Mouse (Mus musculus): ENCODE measurements around the gene Edn2. TPM values are rescaled to one million over a fixed set of nuclear protein-coding genes. Genes with fewer than 3 reads are reported as not detected.
A peak's percentile ranks its signal among the peaks of the same experiment; 100 is the strongest.

Gene Edn2
- polyA plus RNA-seq, 1 experiment from 2014 or later, result not detected

DNA sequence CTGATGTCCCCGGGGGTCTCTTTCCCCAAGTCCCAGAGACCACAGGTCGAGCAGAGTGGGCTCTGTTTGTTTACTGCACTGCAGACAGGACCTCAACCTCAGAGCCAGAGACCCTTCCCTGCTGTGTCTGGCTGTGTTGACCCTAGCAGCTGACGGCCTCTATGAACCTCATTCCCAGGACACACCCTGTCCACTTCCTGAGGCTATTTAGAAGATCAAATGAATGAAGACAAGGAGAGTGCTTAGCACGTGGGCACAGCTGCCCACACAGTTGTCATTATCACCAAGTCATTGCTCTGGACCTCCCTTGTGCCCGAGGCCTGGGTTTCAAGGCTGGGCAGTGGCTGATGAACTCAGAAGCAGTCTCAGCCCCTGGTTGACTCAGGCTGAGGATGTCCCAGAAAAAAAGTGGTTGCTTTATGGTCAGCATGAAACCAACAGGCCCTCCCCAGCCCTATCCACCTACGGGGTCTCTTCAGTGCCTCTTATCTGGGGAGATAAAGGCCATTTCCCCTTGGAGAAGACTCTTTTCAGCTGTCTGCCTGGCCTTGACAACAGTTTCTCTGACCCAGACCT lies 10.6 kb upstream of the Edn2 start:
- no peak overlapping the region for H3K4me2 ChIP-seq (ENCODE audit: low read length)
- no peaks in the 10 kb centered on the region for H3K9me3 ChIP-seq (ENCODE audit: control insufficient read depth, low read length)
- ATAC-seq, result no peak
- WGBS, result 63% methylated on average over 6 of the region's 6 CpGs
- H3K4me3 ChIP-seq (ENCODE audit: low read length), result no peak overlapping the region
- no peaks in the 10 kb centered on the region for H3K27me3 ChIP-seq (replicated peaks; ENCODE audit: control insufficient read depth, insufficient read depth, low read length)
- H3K27ac ChIP-seq (ENCODE audit: low read depth, low read length), result no peak overlapping the region
- H3K9ac ChIP-seq (ENCODE audit: low read depth, low read length), result no peak overlapping the region
- no peaks in the 10 kb centered on the region for H3K36me3 ChIP-seq (ENCODE audit: control insufficient read depth, insufficient read depth, low read length)
- H3K4me1 ChIP-seq (ENCODE audit: control insufficient read depth, insufficient read depth, low read depth, low read length), result peaks cover 6% of the 10 kb centered on the region; the same call in 1 of the 2 replicates

DNA sequence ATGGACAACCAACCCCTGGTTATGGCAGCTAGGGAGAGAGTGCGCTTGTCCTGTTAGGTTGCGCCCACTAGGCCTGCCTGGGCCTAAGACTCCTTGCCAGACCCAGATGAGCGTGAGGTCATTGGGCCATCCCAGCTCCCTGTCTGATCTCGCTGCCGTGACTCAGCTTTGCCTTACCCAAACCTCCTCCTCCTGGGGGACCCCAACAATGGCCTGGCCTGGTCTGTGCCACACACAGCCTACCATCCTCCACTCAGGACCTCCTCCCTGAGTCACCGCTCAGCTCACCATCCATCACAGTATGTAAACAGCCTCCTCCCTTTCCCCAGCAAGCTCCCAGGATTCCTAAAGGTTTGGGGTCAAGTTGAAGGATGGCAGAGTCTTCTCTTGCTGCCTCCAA lies 9.1 kb upstream of the Edn2 start:
- ATAC-seq, result no peak
- WGBS, result 78% methylated on average over 6 of the region's 6 CpGs
- no peaks in the 10 kb centered on the region for H3K36me3 ChIP-seq (ENCODE audit: control insufficient read depth, insufficient read depth, low read length)
- H3K9me3 ChIP-seq (ENCODE audit: control insufficient read depth, low read length), result no peaks in the 10 kb centered on the region
- peaks cover 6% of the 10 kb centered on the region; the same call in 1 of the 2 replicates for H3K4me1 ChIP-seq (ENCODE audit: control insufficient read depth, insufficient read depth, low read depth, low read length)
- H3K27me3 ChIP-seq (replicated peaks; ENCODE audit: control insufficient read depth, insufficient read depth, low read length), result no peaks in the 10 kb centered on the region
- H3K4me2 ChIP-seq (ENCODE audit: low read length), result no peak overlapping the region
- no peak overlapping the region for H3K27ac ChIP-seq (ENCODE audit: low read depth, low read length)
- no peak overlapping the region for H3K9ac ChIP-seq (ENCODE audit: low read depth, low read length)
- no peak overlapping the region for H3K4me3 ChIP-seq (ENCODE audit: low read length)

DNA sequence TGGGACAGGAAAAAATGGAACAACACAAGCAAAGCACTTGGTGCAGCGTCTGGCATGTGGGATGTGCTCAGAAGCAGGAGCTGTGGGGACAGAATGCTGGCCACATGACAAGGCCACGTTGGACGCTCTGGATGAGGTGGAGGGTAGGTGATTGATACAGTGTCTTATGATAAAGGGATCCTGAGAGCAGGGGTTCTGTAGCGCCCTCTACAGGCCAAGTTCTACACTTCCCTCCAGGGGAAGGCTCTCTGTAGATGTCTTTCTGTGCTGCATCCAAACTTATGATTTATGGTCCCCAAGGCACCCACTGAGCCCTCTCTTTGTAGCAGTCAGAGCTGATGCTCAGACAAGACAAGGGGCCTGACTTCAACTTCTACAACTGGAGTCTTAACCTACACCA lies 8.4 kb upstream of the Edn2 start:
- no peak overlapping the region for H3K4me3 ChIP-seq (ENCODE audit: low read length)
- 56% methylated on average over 4 of the region's 4 CpGs for WGBS
- no peak for ATAC-seq

DNA sequence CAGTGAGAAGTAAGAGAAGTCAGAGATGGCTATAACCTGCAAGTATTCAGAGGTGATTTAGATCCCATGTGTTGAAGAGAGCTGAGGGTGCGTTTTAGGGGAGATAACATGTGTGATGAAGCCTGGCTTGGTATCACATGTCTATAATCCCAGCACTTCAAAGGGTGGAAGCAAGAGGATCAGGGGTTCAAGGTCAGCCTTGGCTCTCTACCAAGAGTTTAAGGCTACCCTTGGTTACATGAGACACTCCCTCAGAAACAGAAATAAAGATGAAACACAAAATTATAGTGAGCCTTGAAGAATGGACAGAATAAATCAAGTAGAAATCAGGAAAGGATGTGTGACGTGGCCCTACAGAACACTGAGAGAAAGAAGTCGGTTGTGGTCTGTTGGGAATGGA lies 7.3 kb upstream of the Edn2 start:
- Histone ChIP-seq H3K27me3 (replicated peaks; ENCODE audit: control insufficient read depth, insufficient read depth, low read length) (no peaks in the 10 kb centered on the region), H3K4me2 (ENCODE audit: low read length) (no peak overlapping the region)

More for the DNA sequence above, 8.4 kb upstream of the Edn2 start:
- Histone ChIP-seq H3K27ac (ENCODE audit: low read depth, low read length) (no peak overlapping the region), H3K27me3 (replicated peaks; ENCODE audit: control insufficient read depth, insufficient read depth, low read length) (no peaks in the 10 kb centered on the region), H3K4me2 (ENCODE audit: low read length) (no peak overlapping the region), H3K9ac (ENCODE audit: low read depth, low read length) (no peak overlapping the region), H3K4me1 (ENCODE audit: control insufficient read depth, insufficient read depth, low read depth, low read length) (peaks cover 6% of the 10 kb centered on the region; the same call in 1 of the 2 replicates), H3K9me3 (ENCODE audit: control insufficient read depth, low read length) (no peaks in the 10 kb centered on the region), H3K36me3 (ENCODE audit: control insufficient read depth, insufficient read depth, low read length) (no peaks in the 10 kb centered on the region)

DNA sequence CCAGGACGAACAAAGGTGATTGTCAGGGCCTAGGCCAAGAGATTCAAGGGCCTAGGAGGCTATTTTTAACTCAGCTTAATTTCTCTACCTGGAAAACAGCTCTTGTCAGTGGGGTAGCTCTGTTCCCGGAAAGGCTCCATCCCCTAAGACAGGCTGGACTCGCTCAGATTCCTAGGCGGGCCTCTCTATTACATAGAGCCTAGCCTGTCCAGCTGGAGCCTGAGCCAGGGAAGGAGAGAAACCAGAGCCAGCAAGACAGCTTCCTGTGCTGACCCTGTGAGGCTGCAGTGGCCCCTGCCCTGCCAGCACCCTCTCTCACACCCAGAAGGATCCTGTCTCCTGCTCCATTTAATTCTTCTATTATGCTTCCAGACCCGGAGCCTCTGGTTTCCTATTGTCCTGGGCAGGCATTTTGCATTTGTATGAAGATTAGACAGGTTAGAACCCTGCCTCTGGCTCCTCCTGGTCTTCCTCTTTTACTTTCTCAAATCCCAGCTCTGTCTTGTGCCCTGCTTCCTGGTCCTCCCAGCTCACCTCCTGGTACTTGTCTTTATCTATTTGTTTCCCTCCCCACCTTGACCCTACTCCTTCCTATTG lies 2.2 kb upstream of the Edn2 start:
- WGBS, result 46% methylated on average over 5 of the region's 5 CpGs
- H3K4me1 ChIP-seq (ENCODE audit: control insufficient read depth, insufficient read depth, low read depth, low read length), result peaks cover 5% of the 10 kb centered on the region

More for the DNA sequence above, 7.3 kb upstream of the Edn2 start:
- no peak overlapping the region for H3K27ac ChIP-seq (ENCODE audit: low read depth, low read length)
- H3K36me3 ChIP-seq (ENCODE audit: control insufficient read depth, insufficient read depth, low read length), result no peaks in the 10 kb centered on the region
- H3K9ac ChIP-seq (ENCODE audit: low read depth, low read length), result no peak overlapping the region
- peaks cover 3% of the 10 kb centered on the region; the same call in 1 of the 2 replicates for H3K4me1 ChIP-seq (ENCODE audit: control insufficient read depth, insufficient read depth, low read depth, low read length)
- no peaks in the 10 kb centered on the region for H3K9me3 ChIP-seq (ENCODE audit: control insufficient read depth, low read length)
- WGBS, result 93% methylated on average over 3 of the region's 3 CpGs
- ATAC-seq, result no peak
- no peak overlapping the region for H3K4me3 ChIP-seq (ENCODE audit: low read length)

DNA sequence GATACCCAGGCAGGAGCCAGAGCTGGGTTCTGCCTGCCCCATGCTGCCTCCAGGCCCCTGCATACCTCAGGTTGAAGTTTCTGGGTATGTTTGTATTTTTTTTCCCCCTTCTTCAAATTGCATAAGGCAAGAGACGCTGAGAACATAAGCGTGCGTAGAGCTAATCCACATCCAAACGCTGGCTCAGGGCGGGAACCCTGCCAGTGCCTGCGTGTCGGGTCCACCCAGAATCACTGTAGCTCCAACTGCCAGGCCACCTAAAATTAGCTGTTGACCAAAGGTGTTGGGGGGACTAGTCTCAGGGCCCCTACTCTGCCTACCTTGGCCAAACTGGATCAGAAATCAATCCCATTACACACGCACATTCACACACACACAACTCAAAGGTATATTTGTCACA lies 1.6 kb downstream of the Edn2 start:
- WGBS, result 90% methylated on average over 8 of the region's 8 CpGs
- Histone ChIP-seq H3K9ac (ENCODE audit: low read depth, low read length) (no peak overlapping the region), H3K9me3 (ENCODE audit: control insufficient read depth, low read length) (no peaks in the 10 kb centered on the region), H3K4me3 (ENCODE audit: low read length) (no peak overlapping the region), H3K36me3 (ENCODE audit: control insufficient read depth, insufficient read depth, low read length) (no peaks in the 10 kb centered on the region), H3K27me3 (replicated peaks; ENCODE audit: control insufficient read depth, insufficient read depth, low read length) (no peaks in the 10 kb centered on the region; the same call in 1 of the 2 replicates), H3K4me1 (ENCODE audit: control insufficient read depth, insufficient read depth, low read depth, low read length) (peaks cover 5% of the 10 kb centered on the region), H3K4me2 (ENCODE audit: low read length) (no peak overlapping the region), H3K27ac (ENCODE audit: low read depth, low read length) (no peak overlapping the region)
- no peak for ATAC-seq

More for the DNA sequence above, 2.2 kb upstream of the Edn2 start:
- no peak overlapping the region for H3K9ac ChIP-seq (ENCODE audit: low read depth, low read length)
- no peak overlapping the region for H3K4me3 ChIP-seq (ENCODE audit: low read length)
- no peaks in the 10 kb centered on the region for H3K36me3 ChIP-seq (ENCODE audit: control insufficient read depth, insufficient read depth, low read length)
- ATAC-seq, result no peak
- H3K4me2 ChIP-seq (ENCODE audit: low read length), result no peak overlapping the region
- no peak overlapping the region for H3K27ac ChIP-seq (ENCODE audit: low read depth, low read length)
- no peaks in the 10 kb centered on the region for H3K9me3 ChIP-seq (ENCODE audit: control insufficient read depth, low read length)
- no peaks in the 10 kb centered on the region; the same call in 1 of the 2 replicates for H3K27me3 ChIP-seq (replicated peaks; ENCODE audit: control insufficient read depth, insufficient read depth, low read length)

DNA sequence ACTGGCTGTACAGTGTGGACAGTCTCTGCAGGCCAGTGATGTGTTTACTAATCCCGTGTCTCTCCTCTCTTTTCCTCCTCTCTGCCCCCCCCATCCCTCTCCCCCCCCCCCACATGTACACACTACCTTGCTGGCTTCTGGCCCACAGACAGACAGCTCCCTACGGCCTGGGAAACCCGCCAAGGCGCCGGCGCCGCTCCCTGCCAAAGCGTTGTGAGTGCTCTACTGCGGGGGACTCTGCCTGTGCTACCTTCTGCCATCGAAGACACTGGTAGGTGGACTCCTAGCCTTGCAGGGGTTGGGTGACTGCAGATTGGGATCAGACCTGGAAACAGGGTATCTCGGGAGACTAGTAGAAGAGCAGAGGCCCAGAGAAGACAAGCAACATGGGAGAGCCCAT lies 2.2 kb downstream of the Edn2 start:
- Histone ChIP-seq H3K27me3 (replicated peaks; ENCODE audit: control insufficient read depth, insufficient read depth, low read length) (no peaks in the 10 kb centered on the region; the same call in 1 of the 2 replicates), H3K27ac (ENCODE audit: low read depth, low read length) (no peak overlapping the region), H3K4me2 (ENCODE audit: low read length) (no peak overlapping the region), H3K36me3 (ENCODE audit: control insufficient read depth, insufficient read depth, low read length) (no peaks in the 10 kb centered on the region), H3K4me1 (ENCODE audit: control insufficient read depth, insufficient read depth, low read depth, low read length) (peaks cover 5% of the 10 kb centered on the region), H3K9me3 (ENCODE audit: control insufficient read depth, low read length) (no peaks in the 10 kb centered on the region), H3K4me3 (ENCODE audit: low read length) (no peak overlapping the region), H3K9ac (ENCODE audit: low read depth, low read length) (no peak overlapping the region)
- 0 out of 2 replicates have a peak, but pooled peaks have one; percentile 53 for ATAC-seq
- WGBS, result 40% methylated on average over 11 of the region's 11 CpGs

DNA sequence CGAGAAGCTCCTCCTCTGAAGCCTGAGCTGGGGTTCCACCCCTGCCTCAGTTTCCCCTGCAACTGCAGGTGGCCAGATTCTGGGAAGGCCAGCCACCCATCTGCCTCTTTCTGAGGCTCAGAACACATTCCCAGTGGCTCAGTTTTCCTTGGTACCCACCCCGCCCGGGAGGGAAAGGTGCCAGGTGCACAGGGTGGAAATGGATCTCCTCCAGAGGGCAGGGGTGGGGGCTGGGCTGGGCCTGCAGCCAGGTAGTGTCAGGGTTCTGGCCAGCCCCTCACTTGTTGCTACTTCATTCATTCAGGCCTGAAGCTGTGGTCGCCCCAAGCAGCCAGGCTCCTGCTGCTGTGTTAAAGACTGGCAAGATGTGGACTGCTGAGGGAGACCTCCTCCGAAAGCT lies 3.3 kb downstream of the Edn2 start:
- Histone ChIP-seq H3K4me1 (ENCODE audit: control insufficient read depth, insufficient read depth, low read depth, low read length) (peaks cover 5% of the 10 kb centered on the region), H3K27ac (ENCODE audit: low read depth, low read length) (no peak overlapping the region), H3K9me3 (ENCODE audit: control insufficient read depth, low read length) (no peaks in the 10 kb centered on the region), H3K9ac (ENCODE audit: low read depth, low read length) (no peak overlapping the region), H3K36me3 (ENCODE audit: control insufficient read depth, insufficient read depth, low read length) (no peaks in the 10 kb centered on the region), H3K4me3 (ENCODE audit: low read length) (no peak overlapping the region), H3K4me2 (ENCODE audit: low read length) (no peak overlapping the region), H3K27me3 (replicated peaks; ENCODE audit: control insufficient read depth, insufficient read depth, low read length) (no peaks in the 10 kb centered on the region; the same call in 1 of the 2 replicates)
- ATAC-seq, result no peak
- 76% methylated on average over 5 of the region's 5 CpGs for WGBS

DNA sequence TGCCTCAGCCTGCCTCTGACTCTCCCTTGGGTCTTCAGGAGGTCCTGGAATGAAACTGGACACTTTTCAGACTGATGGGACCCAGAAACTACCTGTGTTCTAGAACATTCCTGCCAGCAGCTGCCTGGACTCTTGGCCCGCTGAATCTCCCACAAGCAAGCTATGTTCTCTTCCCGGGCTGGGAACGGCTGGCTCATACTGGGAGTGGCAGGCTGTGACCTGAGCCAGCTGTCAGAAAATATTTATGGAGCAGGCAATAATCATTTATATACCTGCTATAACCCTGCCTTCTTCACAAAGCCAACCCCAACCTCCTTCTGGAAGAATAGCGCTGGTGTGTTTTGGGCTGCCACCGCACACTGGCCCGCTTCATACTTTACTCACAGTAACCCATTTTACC lies 6.8 kb downstream of the Edn2 start:
- H3K27ac ChIP-seq (ENCODE audit: low read depth, low read length), result no peak overlapping the region
- H3K27me3 ChIP-seq (replicated peaks; ENCODE audit: control insufficient read depth, insufficient read depth, low read length), result no peaks in the 10 kb centered on the region
- no peak overlapping the region for H3K4me2 ChIP-seq (ENCODE audit: low read length)
- H3K9ac ChIP-seq (ENCODE audit: low read depth, low read length), result no peak overlapping the region
- no peak for ATAC-seq
- H3K4me3 ChIP-seq (ENCODE audit: low read length), result no peak overlapping the region
- H3K36me3 ChIP-seq (ENCODE audit: control insufficient read depth, insufficient read depth, low read length), result no peaks in the 10 kb centered on the region
- no peaks in the 10 kb centered on the region for H3K9me3 ChIP-seq (ENCODE audit: control insufficient read depth, low read length)
- 87% methylated on average over 6 of the region's 6 CpGs for WGBS
- peaks cover 7% of the 10 kb centered on the region for H3K4me1 ChIP-seq (ENCODE audit: control insufficient read depth, insufficient read depth, low read depth, low read length)
